Mouse (Mus musculus) forelimb bud, embryonic 11.5 days (tissue): ENCODE data around the gene Hspa12b.
A peak's percentile ranks its signal among the peaks of the same experiment; 100 is the strongest.

Source experiments
- DNase-seq: peaks from one replicate; pipeline ENCODE4 v3.0.0-alpha.2; 2012; ENCODE audit warnings: low read depth, low spot score

Gene Hspa12b

GRCm38 (mm10) chr2:131179246-131179886 lies 52.3 kb downstream of the Hspa12b start:
- peak; percentile 63 for DNase-seq

- DNase-seq: peak; percentile 76
Measured at GRCm38 (mm10) chr2:131179990-131180587, 53.0 kb downstream of the Hspa12b start, which contains the start of gene Cenpb. Gene Cenpb (minus strand): TSS chr2:131180067.

DNA sequence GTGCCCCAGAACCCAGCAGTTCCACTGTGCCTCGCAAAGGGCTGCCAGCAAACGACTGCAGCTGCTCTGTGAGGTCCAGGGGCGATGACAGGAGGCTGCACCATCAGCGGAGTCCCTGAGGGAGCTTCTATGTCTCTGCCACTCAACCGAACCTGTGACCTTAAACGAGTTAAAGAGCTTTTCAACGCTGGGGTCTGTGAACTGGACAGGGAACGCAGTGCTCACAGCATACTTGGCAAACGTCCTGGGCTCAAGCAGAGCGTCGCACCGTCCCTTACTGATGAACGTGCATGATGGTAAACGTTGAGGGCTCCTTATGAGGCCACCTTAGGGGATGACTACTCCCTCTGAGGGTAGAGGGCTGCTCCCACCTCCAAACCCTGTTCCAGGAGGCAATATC lies 59.3 kb downstream of the Hspa12b start:
- no peak for DNase-seq

DNA sequence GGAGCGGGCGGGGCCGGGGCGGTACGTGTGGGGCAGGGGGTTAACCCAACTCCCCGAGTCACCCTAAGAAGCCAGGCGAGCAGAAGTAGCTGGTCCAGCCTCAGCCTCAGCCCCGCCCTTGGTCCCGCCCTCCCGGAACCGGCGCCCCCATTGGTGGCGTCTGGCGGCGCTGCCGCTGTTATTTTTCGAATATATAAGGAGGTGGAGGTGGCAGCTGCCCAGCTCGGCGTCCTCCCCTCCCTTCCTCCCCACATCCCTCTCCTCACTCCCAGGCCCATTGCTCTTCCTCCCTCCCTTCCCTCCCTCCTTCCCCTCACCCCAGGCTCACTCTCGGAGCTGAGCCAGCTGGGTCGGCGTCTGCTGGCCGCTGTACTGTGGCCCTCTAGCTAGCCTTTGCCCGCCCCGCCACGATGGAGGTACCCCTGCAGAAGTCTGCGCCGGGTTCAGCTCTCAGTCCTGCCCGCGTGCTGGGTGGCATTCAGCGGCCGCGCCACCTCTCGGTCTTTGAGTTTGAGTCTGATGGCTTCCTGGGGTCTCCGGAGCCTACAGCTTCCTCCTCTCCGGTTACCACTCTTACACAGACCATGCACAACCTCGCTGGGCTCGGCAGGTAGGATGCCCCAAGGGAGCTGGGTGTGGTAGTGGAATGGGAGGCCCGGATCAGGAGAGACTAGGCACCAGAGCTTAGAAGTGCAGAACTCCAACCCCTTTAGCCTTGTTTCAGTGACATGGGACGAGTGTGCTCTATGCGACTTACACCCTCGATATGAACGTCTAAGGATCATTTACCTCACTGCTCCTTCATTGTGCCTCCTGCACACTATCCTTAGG lies 59.9 kb downstream of the Hspa12b start, which contains the start of the genes Cdc25b and Spef1:
Gene Cdc25b (plus strand): TSS at position 179 of the 831 bp plus-strand sequence.
Gene Spef1 (minus strand): TSS at position 512 of the 831 bp plus-strand sequence.
- peak; percentile 84 for DNase-seq

- no peak for DNase-seq
Measured at GRCm38 (mm10) chr2:131187602-131187922, 60.5 kb downstream of the Hspa12b start.

DNA sequence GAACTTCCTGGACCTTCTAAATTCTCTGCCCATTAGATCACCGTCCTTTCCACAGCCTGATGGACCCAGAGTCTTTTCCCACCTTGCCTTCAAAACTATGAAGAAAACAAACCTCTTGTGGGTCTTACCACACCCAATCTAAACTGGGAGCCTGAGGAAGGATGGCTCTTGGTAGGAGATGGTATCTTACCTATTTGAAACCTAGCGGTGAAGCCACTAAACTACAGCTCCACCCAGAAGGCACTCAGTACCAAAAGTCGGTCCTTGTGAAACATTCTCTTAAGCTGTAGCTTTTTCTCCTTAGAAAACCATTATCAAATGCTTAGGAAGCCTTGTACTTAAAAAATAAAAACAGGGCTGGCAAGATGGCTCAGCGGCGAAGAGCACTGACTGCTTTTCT lies 61.2 kb downstream of the Hspa12b start:
- DNase-seq: no peak

DNA sequence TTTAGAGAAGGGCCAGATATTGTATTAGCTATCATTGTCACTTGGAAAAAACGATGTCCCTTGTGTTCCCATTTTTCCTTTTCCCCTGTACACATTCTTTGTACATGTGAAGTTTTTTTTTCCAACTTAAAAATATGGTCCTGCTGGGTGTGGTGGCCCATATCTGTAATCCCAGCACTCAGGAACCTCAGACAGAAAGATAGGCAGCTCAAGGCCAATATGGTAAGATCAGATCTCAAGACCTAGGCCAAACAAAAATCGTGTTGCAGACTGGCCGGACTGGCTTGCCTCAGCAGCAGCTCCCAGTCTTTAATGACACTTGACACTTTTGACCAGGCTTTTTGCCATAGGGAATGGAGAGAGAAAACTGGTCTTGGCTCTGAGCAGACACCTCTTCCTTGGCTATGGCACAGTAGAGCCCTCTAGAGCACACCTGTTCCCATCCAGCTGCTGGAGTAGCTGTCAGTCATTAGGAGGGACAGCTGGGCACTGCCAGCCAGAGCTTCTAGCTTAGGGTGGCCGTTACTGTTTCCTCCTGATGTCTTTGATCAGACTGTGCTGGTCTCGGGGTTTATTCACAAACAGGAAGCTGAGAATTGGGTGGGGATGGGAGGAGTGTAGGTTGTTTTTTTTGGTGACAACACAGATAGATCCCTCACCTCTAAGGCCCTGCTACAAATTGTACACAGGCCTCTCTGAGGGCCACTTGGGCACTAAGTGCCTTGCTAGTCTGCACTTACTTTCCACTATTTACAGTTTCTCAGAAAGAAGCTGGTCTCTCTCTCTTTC lies 62.6 kb downstream of the Hspa12b start:
- no peak for DNase-seq

- DNase-seq: no peak
Measured at GRCm38 (mm10) chr2:131190344-131191004, 63.4 kb downstream of the Hspa12b start.

DNA sequence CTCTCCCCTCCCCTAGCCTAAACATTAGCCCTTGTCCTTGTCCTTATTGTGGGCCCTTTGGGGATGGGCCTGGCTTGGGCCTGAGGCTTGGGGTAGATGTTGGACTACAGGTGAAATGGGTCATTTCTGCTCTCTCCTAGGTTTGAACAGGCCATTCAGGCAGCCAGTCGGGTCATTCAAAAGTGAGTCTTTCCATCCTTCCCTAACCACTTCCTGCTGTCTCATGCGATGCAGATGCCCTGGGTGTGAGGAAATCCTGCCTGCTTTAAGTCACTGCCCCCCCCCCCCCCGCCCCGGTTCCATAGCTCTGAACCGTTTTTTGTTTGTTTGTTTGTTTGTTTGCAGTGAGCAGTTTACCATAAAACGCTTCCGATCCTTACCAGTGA lies 63.9 kb downstream of the Hspa12b start:
- DNase-seq: no peak
